Mouse (Mus musculus): ENCODE results near the gene Arpp21. TPM values are rescaled to one million over a fixed set of nuclear protein-coding genes. Genes with fewer than 3 reads are reported as not detected.
A peak's percentile ranks its signal among the peaks of the same experiment; 100 is the strongest.

Gene Arpp21
- polyA plus RNA-seq, 1 experiment from 2014 or later = 61.8 TPM

GRCm38 (mm10) chr9:112137820-112138219 is 97.9 kb downstream of the Arpp21 start:
- Histone ChIP-seq H3K27me3 (replicated peaks; ENCODE audit: control insufficient read depth, insufficient read depth, low read length) (no peaks in the 10 kb centered on the region), H3K36me3 (ENCODE audit: control insufficient read depth, insufficient read depth, low read length) (peaks cover 5% of the 10 kb centered on the region; the same call in 1 of the 2 replicates), H3K9me3 (ENCODE audit: control insufficient read depth, low read length) (no peaks in the 10 kb centered on the region), H3K4me3 (ENCODE audit: low read length) (no peak overlapping the region), H3K9ac (ENCODE audit: low read depth, low read length) (no peak overlapping the region), H3K27ac (ENCODE audit: low read depth, low read length) (no peak overlapping the region), H3K4me2 (ENCODE audit: low read length) (no peak overlapping the region), H3K4me1 (ENCODE audit: control insufficient read depth, insufficient read depth, low read depth, low read length) (no peaks in the 10 kb centered on the region)
- no peak for ATAC-seq

DNA sequence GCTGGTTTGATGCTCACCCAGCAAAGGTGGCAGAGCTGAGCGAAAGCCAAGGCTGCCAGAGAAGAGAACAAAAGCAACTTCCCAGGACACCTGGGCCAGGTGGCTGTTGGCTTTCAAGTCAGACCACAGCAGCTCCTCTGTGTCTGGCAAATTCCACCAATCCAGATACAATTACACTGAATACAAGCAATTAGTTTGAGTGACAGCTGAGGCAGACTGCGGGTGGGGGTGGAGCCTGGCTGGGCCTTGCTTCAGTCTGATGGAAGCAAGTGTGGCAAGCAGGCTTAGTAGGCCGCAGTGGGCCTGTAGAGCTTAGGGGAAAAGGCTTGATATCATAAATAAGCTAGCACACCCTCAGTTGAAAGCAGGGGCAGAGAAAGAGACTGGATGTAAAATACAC is 104.9 kb downstream of the Arpp21 start:
- Histone ChIP-seq H3K9me3 (ENCODE audit: control insufficient read depth, low read length) (no peaks in the 10 kb centered on the region), H3K27ac (ENCODE audit: low read depth, low read length) (peak overlapping the region; percentile 65), H3K4me3 (ENCODE audit: low read length) (no peak overlapping the region), H3K4me1 (ENCODE audit: control insufficient read depth, insufficient read depth, low read depth, low read length) (no peaks in the 10 kb centered on the region; the same call in 1 of the 2 replicates), H3K4me2 (ENCODE audit: low read length) (no peak overlapping the region), H3K27me3 (replicated peaks; ENCODE audit: control insufficient read depth, insufficient read depth, low read length) (no peaks in the 10 kb centered on the region), H3K36me3 (ENCODE audit: control insufficient read depth, insufficient read depth, low read length) (peaks cover 7% of the 10 kb centered on the region), H3K9ac (ENCODE audit: low read depth, low read length) (no peak overlapping the region)
- 0 out of 2 replicates have a peak, but pooled peaks have one; percentile 43 for ATAC-seq
- 31% methylated on average over 3 of the region's 3 CpGs for WGBS

- 0 out of 2 replicates have a peak overlapping the region, but pooled peaks have one; percentile 29 for H3K27ac ChIP-seq (ENCODE audit: low read depth, low read length)
- peaks cover 11% of the 10 kb centered on the region for H3K4me1 ChIP-seq (ENCODE audit: control insufficient read depth, insufficient read depth, low read depth, low read length)
- H3K36me3 ChIP-seq (ENCODE audit: control insufficient read depth, insufficient read depth, low read length) = peaks cover 7% of the 10 kb centered on the region
- H3K4me3 ChIP-seq (ENCODE audit: low read length) = no peak overlapping the region
- 29% methylated on average over 10 of the region's 10 CpGs for WGBS
- no peak for ATAC-seq
- H3K27me3 ChIP-seq (replicated peaks; ENCODE audit: control insufficient read depth, insufficient read depth, low read length) = no peaks in the 10 kb centered on the region
- no peak overlapping the region for H3K9ac ChIP-seq (ENCODE audit: low read depth, low read length)
- H3K9me3 ChIP-seq (ENCODE audit: control insufficient read depth, low read length) = no peaks in the 10 kb centered on the region
- H3K4me2 ChIP-seq (ENCODE audit: low read length) = no peak overlapping the region
Measured at GRCm38 (mm10) chr9:112124667-112125066, 111.1 kb downstream of the Arpp21 start.

- ATAC-seq = no peak
- Histone ChIP-seq H3K4me2 (ENCODE audit: low read length) (no peak overlapping the region), H3K27me3 (replicated peaks; ENCODE audit: control insufficient read depth, insufficient read depth, low read length) (no peaks in the 10 kb centered on the region), H3K9ac (ENCODE audit: low read depth, low read length) (no peak overlapping the region), H3K36me3 (ENCODE audit: control insufficient read depth, insufficient read depth, low read length) (peaks cover 7% of the 10 kb centered on the region), H3K9me3 (ENCODE audit: control insufficient read depth, low read length) (no peaks in the 10 kb centered on the region), H3K4me1 (ENCODE audit: control insufficient read depth, insufficient read depth, low read depth, low read length) (peaks cover 14% of the 10 kb centered on the region), H3K4me3 (ENCODE audit: low read length) (no peak overlapping the region), H3K27ac (ENCODE audit: low read depth, low read length) (0 out of 2 replicates have a peak overlapping the region, but pooled peaks have one; percentile 29)
- 76% methylated on average over 4 of the region's 4 CpGs for WGBS
Measured at GRCm38 (mm10) chr9:112124184-112124583, 111.6 kb downstream of the Arpp21 start.

GRCm38 (mm10) chr9:112123421-112123828 is 112.3 kb downstream of the Arpp21 start:
- Histone ChIP-seq H3K9ac (ENCODE audit: low read depth, low read length) (peak overlapping the region; percentile 17; the same call in 1 of the 2 replicates), H3K36me3 (ENCODE audit: control insufficient read depth, insufficient read depth, low read length) (peaks cover 7% of the 10 kb centered on the region), H3K4me3 (ENCODE audit: low read length) (no peak overlapping the region), H3K4me2 (ENCODE audit: low read length) (no peak overlapping the region), H3K9me3 (ENCODE audit: control insufficient read depth, low read length) (no peaks in the 10 kb centered on the region), H3K4me1 (ENCODE audit: control insufficient read depth, insufficient read depth, low read depth, low read length) (peaks cover 22% of the 10 kb centered on the region), H3K27me3 (replicated peaks; ENCODE audit: control insufficient read depth, insufficient read depth, low read length) (no peaks in the 10 kb centered on the region), H3K27ac (ENCODE audit: low read depth, low read length) (peak overlapping the region; percentile 31; the same call in 1 of the 2 replicates)
- peak; percentile 69 for ATAC-seq
- WGBS = 13% methylated on average over 6 of the region's 6 CpGs

GRCm38 (mm10) chr9:112119535-112119934 is 116.2 kb downstream of the Arpp21 start:
- no peak overlapping the region for H3K4me2 ChIP-seq (ENCODE audit: low read length)
- peak overlapping the region; percentile 72; the same call in 1 of the 2 replicates for H3K27ac ChIP-seq (ENCODE audit: low read depth, low read length)
- 45% methylated on average over 3 of the region's 3 CpGs for WGBS

GRCm38 (mm10) chr9:112119106-112119433 is 116.7 kb downstream of the Arpp21 start:
- Histone ChIP-seq H3K9me3 (ENCODE audit: control insufficient read depth, low read length) (no peaks in the 10 kb centered on the region), H3K9ac (ENCODE audit: low read depth, low read length) (no peak overlapping the region), H3K4me3 (ENCODE audit: low read length) (no peak overlapping the region), H3K4me2 (ENCODE audit: low read length) (peak overlapping the region; percentile 49), H3K27ac (ENCODE audit: low read depth, low read length) (peak overlapping the region; percentile 72), H3K27me3 (replicated peaks; ENCODE audit: control insufficient read depth, insufficient read depth, low read length) (no peaks in the 10 kb centered on the region), H3K4me1 (ENCODE audit: control insufficient read depth, insufficient read depth, low read depth, low read length) (peaks cover 23% of the 10 kb centered on the region), H3K36me3 (ENCODE audit: control insufficient read depth, insufficient read depth, low read length) (peaks cover 3% of the 10 kb centered on the region; the same call in 1 of the 2 replicates)
- WGBS = 19% methylated on average over 7 of the region's 7 CpGs
- no peak for ATAC-seq

More at GRCm38 (mm10) chr9:112119535-112119934, 116.2 kb downstream of the Arpp21 start:
- Histone ChIP-seq H3K4me1 (ENCODE audit: control insufficient read depth, insufficient read depth, low read depth, low read length) (peaks cover 27% of the 10 kb centered on the region), H3K9me3 (ENCODE audit: control insufficient read depth, low read length) (no peaks in the 10 kb centered on the region), H3K4me3 (ENCODE audit: low read length) (no peak overlapping the region), H3K36me3 (ENCODE audit: control insufficient read depth, insufficient read depth, low read length) (peaks cover 3% of the 10 kb centered on the region; the same call in 1 of the 2 replicates), H3K27me3 (replicated peaks; ENCODE audit: control insufficient read depth, insufficient read depth, low read length) (no peaks in the 10 kb centered on the region), H3K9ac (ENCODE audit: low read depth, low read length) (no peak overlapping the region)
- no peak for ATAC-seq

- Histone ChIP-seq H3K4me1 (ENCODE audit: control insufficient read depth, insufficient read depth, low read depth, low read length) (peaks cover 21% of the 10 kb centered on the region), H3K27ac (ENCODE audit: low read depth, low read length) (peak overlapping the region; percentile 72), H3K27me3 (replicated peaks; ENCODE audit: control insufficient read depth, insufficient read depth, low read length) (no peaks in the 10 kb centered on the region), H3K9ac (ENCODE audit: low read depth, low read length) (peak overlapping the region; percentile 44), H3K4me2 (ENCODE audit: low read length) (peak overlapping the region; percentile 49), H3K9me3 (ENCODE audit: control insufficient read depth, low read length) (no peaks in the 10 kb centered on the region), H3K36me3 (ENCODE audit: control insufficient read depth, insufficient read depth, low read length) (peaks cover 3% of the 10 kb centered on the region; the same call in 1 of the 2 replicates), H3K4me3 (ENCODE audit: low read length) (peak overlapping the region; percentile 17)
- WGBS = 3% methylated on average over 22 of the region's 22 CpGs
- ATAC-seq = peak; percentile 85
Measured at GRCm38 (mm10) chr9:112118411-112119105, 117.2 kb downstream of the Arpp21 start.

DNA sequence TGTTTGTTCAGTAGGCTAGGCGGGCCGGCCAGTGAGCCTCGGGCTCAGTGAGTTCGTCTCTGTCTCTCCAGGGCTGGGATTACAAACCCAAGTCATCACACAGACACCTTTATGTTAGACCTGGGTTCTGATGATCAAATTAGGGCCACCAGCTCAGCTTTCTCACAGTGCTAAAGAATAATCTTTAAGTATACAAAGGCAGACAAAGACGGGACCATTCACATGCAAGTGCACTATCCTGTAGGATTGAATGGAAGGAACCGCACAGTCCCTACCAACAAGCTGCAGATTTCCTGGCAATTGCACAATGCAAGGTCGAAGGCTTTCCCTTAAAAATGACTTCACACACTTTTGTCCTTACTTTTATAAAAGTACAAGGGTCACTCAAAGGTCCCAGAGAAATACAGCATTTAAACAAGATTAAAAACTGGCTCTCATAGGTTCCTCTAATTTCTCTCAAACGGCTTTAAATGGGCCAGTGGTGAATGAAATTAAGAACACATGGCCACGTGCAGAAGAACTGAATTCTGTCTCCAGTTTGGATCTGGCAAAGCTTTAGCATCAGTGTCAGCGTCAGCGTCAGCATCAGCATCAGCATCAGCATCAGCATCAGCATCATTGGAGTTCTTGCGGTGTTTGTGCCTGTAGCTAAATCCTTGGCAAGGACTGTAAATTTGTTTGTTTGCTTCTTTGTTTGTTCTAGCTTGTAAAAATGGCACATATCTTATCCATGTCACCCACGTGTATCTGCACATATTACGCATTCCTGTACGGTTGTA is 117.9 kb downstream of the Arpp21 start:
- 24% methylated on average over 15 of the region's 15 CpGs for WGBS
- no peak overlapping the region for H3K9ac ChIP-seq (ENCODE audit: low read depth, low read length)
- H3K4me3 ChIP-seq (ENCODE audit: low read length) = no peak overlapping the region
- peaks cover 17% of the 10 kb centered on the region for H3K4me1 ChIP-seq (ENCODE audit: control insufficient read depth, insufficient read depth, low read depth, low read length)
- H3K27me3 ChIP-seq (replicated peaks; ENCODE audit: control insufficient read depth, insufficient read depth, low read length) = no peaks in the 10 kb centered on the region
- no peaks in the 10 kb centered on the region for H3K9me3 ChIP-seq (ENCODE audit: control insufficient read depth, low read length)
- peaks cover 3% of the 10 kb centered on the region; the same call in 1 of the 2 replicates for H3K36me3 ChIP-seq (ENCODE audit: control insufficient read depth, insufficient read depth, low read length)
- ATAC-seq = peak; percentile 28; the same call in 1 of the 2 replicates
- H3K4me2 ChIP-seq (ENCODE audit: low read length) = peak overlapping the region; percentile 49
- H3K27ac ChIP-seq (ENCODE audit: low read depth, low read length) = peak overlapping the region; percentile 72

All from hindbrain, embryonic 16.5 days (tissue).